In the genomic region with DNA sequence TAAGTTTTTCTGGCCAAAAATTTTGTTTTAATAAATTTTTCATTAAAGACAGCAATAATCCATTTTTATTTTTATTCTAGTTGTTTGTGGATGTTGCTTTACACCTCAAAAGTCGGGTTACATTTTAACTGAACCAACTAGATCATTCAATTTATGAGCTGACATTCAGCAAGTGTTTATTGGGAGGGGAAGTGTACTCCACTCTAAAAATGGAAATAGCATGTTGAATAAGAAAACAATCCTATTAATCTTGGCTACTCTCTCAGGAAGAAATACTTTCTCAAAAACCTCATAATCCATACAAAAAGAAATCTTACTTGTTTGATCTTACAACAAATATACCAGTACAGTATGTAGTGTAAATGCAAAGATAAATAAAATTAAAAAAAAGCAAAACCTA, we compare ENCODE assay signal across 8 mouse cellular contexts. TPM values are rescaled to one million over a fixed set of nuclear protein-coding genes. Genes with fewer than 3 reads are reported as not detected.
DNase-seq lines count a peak whose midpoint lies in the region; ATAC-seq lines count a peak whose summit lies in the region.

No protein-coding gene starts in this region.

- ATAC-seq in erythroblast, adult 5-6 weeks (replicated peaks; ENCODE audit: low FRiP score, poor library complexity, severe bottlenecking): no peak
- no peak for ATAC-seq in neural tube, embryonic 11.5 days (ENCODE audit: insufficient read depth, low FRiP score, low TSS enrichment)
- ATAC-seq in liver, embryonic 12.5 days: no peak

- DNase-seq in neural tube, embryonic 11.5 days (ENCODE audit: low spot score): no peak
- DNase-seq in neural tube, embryonic 10.5 days (ENCODE audit: extremely low spot score, low spot score): no peak
- DNase-seq in cerebellum, postnatal 36 days: no peak
- DNase-seq in thymus, postnatal 10 days (ENCODE audit: low spot score in 2 of 2): no peak
- DNase-seq in B cell, adult 2 months: no peak

- no peak overlapping the region for H3K27ac ChIP-seq in neural tube, embryonic 11.5 days (ENCODE audit: low read depth, low read length)
- peak overlapping the region; percentile 98 for H3K27ac ChIP-seq in liver, embryonic 12.5 days

- H3K4me2 ChIP-seq in neural tube, embryonic 11.5 days (ENCODE audit: low read depth): peak overlapping the region; percentile 66
- peak overlapping the region; percentile 75 for H3K4me2 ChIP-seq in liver, embryonic 12.5 days

- peaks cover 31% of the 10 kb centered on the region for H3K4me1 ChIP-seq in erythroblast, embryonic 14.5 days (ENCODE audit: control insufficient read depth)
- H3K4me1 ChIP-seq in neural tube, embryonic 11.5 days (ENCODE audit: control insufficient read depth, insufficient read depth, low read length): peaks cover 9% of the 10 kb centered on the region
- peaks cover 29% of the 10 kb centered on the region for H3K4me1 ChIP-seq in liver, embryonic 12.5 days

- peaks cover 25% of the 10 kb centered on the region for H3K36me3 ChIP-seq in erythroblast, embryonic 14.5 days (ENCODE audit: control insufficient read depth)
- H3K36me3 ChIP-seq in neural tube, embryonic 11.5 days (ENCODE audit: control insufficient read depth, insufficient read depth, low read length): no peaks in the 10 kb centered on the region
- H3K36me3 ChIP-seq in liver, embryonic 12.5 days: peaks cover 18% of the 10 kb centered on the region

- 44% methylated on average over 1 of the region's 1 CpGs for WGBS in neural tube, embryonic 11.5 days
- 22% methylated on average over 1 of the region's 1 CpGs for WGBS in liver, embryonic 12.5 days (ENCODE audit: insufficient replicate concordance)

- H3K9me3 ChIP-seq in erythroblast, embryonic 14.5 days (ENCODE audit: control insufficient read depth, low read length): no peaks in the 10 kb centered on the region
- no peaks in the 10 kb centered on the region for H3K9me3 ChIP-seq in neural tube, embryonic 11.5 days (ENCODE audit: control insufficient read depth, low read length)
- H3K9me3 ChIP-seq in liver, embryonic 12.5 days (replicated peaks): no peaks in the 10 kb centered on the region

- peak overlapping the region; percentile 74 for H3K4me3 ChIP-seq in erythroblast, embryonic 14.5 days (replicated peaks)
- H3K4me3 ChIP-seq in neural tube, embryonic 11.5 days (ENCODE audit: low read depth, low read length): peak overlapping the region; percentile 82
- peak overlapping the region; percentile 73 for H3K4me3 ChIP-seq in liver, embryonic 12.5 days

- H3K27me3 ChIP-seq in erythroblast, embryonic 14.5 days (ENCODE audit: control insufficient read depth): no peaks in the 10 kb centered on the region
- H3K27me3 ChIP-seq in neural tube, embryonic 11.5 days (ENCODE audit: control insufficient read depth, insufficient read depth, low read length): no peaks in the 10 kb centered on the region
- no peaks in the 10 kb centered on the region for H3K27me3 ChIP-seq in liver, embryonic 12.5 days (replicated peaks)

- H3K9ac ChIP-seq in neural tube, embryonic 11.5 days (ENCODE audit: low read length): peak overlapping the region; percentile 90; the same call in 1 of the 2 replicates
- peak overlapping the region; percentile 91 for H3K9ac ChIP-seq in liver, embryonic 12.5 days

RNA-seq across cellular contexts. Expression of gene Uspl1, which starts 1.0 kb away (rescaled TPM):
- polyA plus RNA-seq in erythroblast, embryonic 14.5 days (2012): 0.09 and 0.18 TPM in 2 replicates
- 5.2 and 7.5 TPM in 2 replicates for total RNA-seq in erythroblast, adult 5-6 weeks (2015; ENCODE audit: low replicate concordance)
- total RNA-seq in erythroblast, adult 5-6 weeks (2017; ENCODE audit: low replicate concordance): 10.0 and 15.1 TPM in 2 replicates
- 73.3 and 78.6 TPM in 2 replicates for polyA plus RNA-seq in neural tube, embryonic 11.5 days (2014; fragmentation: Nextera tagmentation; extraction: Ambion mirVana)
- polyA plus RNA-seq in liver, embryonic 12.5 days (2016; fragmentation: Nextera tagmentation; extraction: Ambion mirVana): 32.5 and 37.1 TPM in 2 replicates

RNA-seq across cellular contexts. Expression of gene Hmgb1, which starts 1.2 kb away (rescaled TPM):
- polyA plus RNA-seq in erythroblast, embryonic 14.5 days (2012): 65.4 and 99.1 TPM in 2 replicates
- 310 and 337 TPM in 2 replicates for total RNA-seq in erythroblast, adult 5-6 weeks (2015; ENCODE audit: low replicate concordance)
- total RNA-seq in erythroblast, adult 5-6 weeks (2017; ENCODE audit: low replicate concordance): 224 and 253 TPM in 2 replicates
- 1,783 and 1,801 TPM in 2 replicates for polyA plus RNA-seq in neural tube, embryonic 11.5 days (2014; fragmentation: Nextera tagmentation; extraction: Ambion mirVana)
- 682 and 741 TPM in 2 replicates for polyA plus RNA-seq in liver, embryonic 12.5 days (2016; fragmentation: Nextera tagmentation; extraction: Ambion mirVana)

Comparison
In these comparisons a context has a peak if more than half of its experiments do, and no peak if none do; other contexts are left out.
1. RNA of gene Uspl1, which starts 1.0 kb away (polyA plus RNA-seq): 73.3 to 78.6 TPM in neural tube, embryonic 11.5 days and 32.5 to 37.1 TPM in liver, embryonic 12.5 days; 0.09 to 0.18 TPM in erythroblast, embryonic 14.5 days; every median in the first group is over 10 times any median in the second.
2. Peak in every context shown above with its lines, with median percentiles within 50 percentile points of each other: H3K4me3 ChIP-seq.